Mouse (Mus musculus) olfactory bulb, adult 2 months (tissue): ENCODE measurements around the gene Brf1. TPM values are rescaled to one million over a fixed set of nuclear protein-coding genes. Genes with fewer than 3 reads are reported as not detected.
A peak's percentile ranks its signal among the peaks of the same experiment; 100 is the strongest.

Source experiments
- H3K27ac ChIP-seq: fragments of 200-500 bp; 2 replicates; pipeline ENCODE4 v1.5.1; 2012; ENCODE audit warnings: low read depth, low read length; ENCODE audit not compliant: insufficient read depth
- H3K4me1 ChIP-seq: fragments of 200-500 bp; 2 replicates; pipeline ENCODE4 v1.6.1; 2012; ENCODE audit warnings: low read length; ENCODE audit not compliant: control insufficient read depth, insufficient read depth
- H3K4me3 ChIP-seq: fragments of 200-500 bp; 2 replicates; pipeline ENCODE4 v1.5.1; 2012; ENCODE audit warnings: mild to moderate bottlenecking, low read depth, low read length, moderate library complexity; ENCODE audit not compliant: insufficient read depth
- CTCF ChIP-seq: fragments of 200-500 bp; IDR thresholded peaks from 2 replicates; pipeline ENCODE4 v1.5.1; 2012; ENCODE audit warnings: low read depth, mild to moderate bottlenecking, low read length, moderate library complexity; ENCODE audit not compliant: insufficient read depth
- POLR2A ChIP-seq: fragments of 200-500 bp; IDR thresholded peaks from 2 replicates; pipeline ENCODE4 v1.6.1; 2012; ENCODE audit warnings: mild to moderate bottlenecking, low read depth, low read length, moderate library complexity; ENCODE audit not compliant: insufficient read depth
- WGBS: fragments of 180-500 bp; shearing (Covaris S2); methylation state at CpG from one replicate; pipeline ENCODE4 v1.1.7; 2018; 5-methylcytosine and 5-hydroxymethylcytosine counted together
- polyA plus RNA-seq: library from polyadenylated mRNA; stranded (reverse); fragments of >200 nt; gene quantifications from 2 replicates; pipeline ENCODE4 v1.2.4, GENCODE M21; 2012; ENCODE audit warnings: low replicate concordance; ENCODE audit not compliant: missing spikeins, insufficient read depth, insufficient read length

Gene Brf1
- polyA plus RNA-seq: not detected in 2 replicates

GRCm38 (mm10) chr12:113000294-113001132 lies at the start of gene Brf1:
TSS of gene Brf1 (minus strand) at chr12:113000704.
- H3K4me3 ChIP-seq: peak within 1 kb of the TSS; percentile 85
- peak; percentile 94 for TF ChIP-seq POLR2A
- TF ChIP-seq CTCF: no peak; the same call in 1 of the 2 replicates
- H3K27ac ChIP-seq: peak within 1 kb of the TSS; percentile 77
- peaks cover 5% of the 10 kb centered on the region for H3K4me1 ChIP-seq
- WGBS: under 1% methylated on average over 96 of the region's 96 CpGs

- Histone ChIP-seq H3K27ac (no peak overlapping the region), H3K4me3 (no peak overlapping the region), H3K4me1 (peaks cover 4% of the 10 kb centered on the region; the same call in 1 of the 2 replicates)
- WGBS: 90% methylated on average over 9 of the region's 9 CpGs
- no peak for TF ChIP-seq CTCF
- no peak for TF ChIP-seq POLR2A
Observed at GRCm38 (mm10) chr12:113049836-113050235, 49.3 kb upstream of the Brf1 start.

- TF ChIP-seq POLR2A (no peak), CTCF (no peak)
- Histone ChIP-seq H3K4me3 (no peak overlapping the region), H3K4me1 (peaks cover 4% of the 10 kb centered on the region; the same call in 1 of the 2 replicates), H3K27ac (no peak overlapping the region)
- 68% methylated on average over 5 of the region's 5 CpGs for WGBS
Observed at GRCm38 (mm10) chr12:113048103-113048502, 47.6 kb upstream of the Brf1 start.

- Histone ChIP-seq H3K4me1 (peaks cover 4% of the 10 kb centered on the region; the same call in 1 of the 2 replicates), H3K27ac (no peak overlapping the region), H3K4me3 (no peak overlapping the region)
- TF ChIP-seq CTCF: no peak
- no peak for TF ChIP-seq POLR2A
- 93% methylated on average over 15 of the region's 15 CpGs for WGBS
Observed at GRCm38 (mm10) chr12:113046861-113047260, 46.4 kb upstream of the Brf1 start.

GRCm38 (mm10) chr12:113044916-113045677 lies 44.6 kb upstream of the Brf1 start:
- 83% methylated on average over 3 of the region's 3 CpGs for WGBS
- TF ChIP-seq POLR2A (no peak), CTCF (no peak)
- H3K4me3 ChIP-seq: no peak overlapping the region
- H3K27ac ChIP-seq: no peak overlapping the region
- H3K4me1 ChIP-seq: peaks cover 9% of the 10 kb centered on the region

- no peak overlapping the region for H3K27ac ChIP-seq
- H3K4me1 ChIP-seq: peaks cover 5% of the 10 kb centered on the region
- TF ChIP-seq CTCF (no peak), POLR2A (no peak)
- no peak overlapping the region for H3K4me3 ChIP-seq
- WGBS: 86% methylated on average over 2 of the region's 2 CpGs
Observed at GRCm38 (mm10) chr12:113042543-113042942, 42.0 kb upstream of the Brf1 start.

GRCm38 (mm10) chr12:113041481-113042439 lies 41.3 kb upstream of the Brf1 start:
- TF ChIP-seq CTCF: no peak
- no peak for TF ChIP-seq POLR2A
- WGBS: 49% methylated on average over 15 of the region's 15 CpGs
- Histone ChIP-seq H3K4me3 (no peak overlapping the region), H3K4me1 (peaks cover 5% of the 10 kb centered on the region), H3K27ac (no peak overlapping the region)

- H3K4me1 ChIP-seq: peaks cover 5% of the 10 kb centered on the region
- no peak overlapping the region for H3K27ac ChIP-seq
- no peak for TF ChIP-seq POLR2A
- TF ChIP-seq CTCF: no peak
- 84% methylated on average over 4 of the region's 4 CpGs for WGBS
- H3K4me3 ChIP-seq: no peak overlapping the region
Observed at GRCm38 (mm10) chr12:113038414-113038813, 37.9 kb upstream of the Brf1 start.

GRCm38 (mm10) chr12:113036996-113037395 lies 36.5 kb upstream of the Brf1 start:
- TF ChIP-seq POLR2A: no peak
- Histone ChIP-seq H3K27ac (no peak overlapping the region), H3K4me3 (no peak overlapping the region), H3K4me1 (peaks cover 19% of the 10 kb centered on the region)
- 90% methylated on average over 4 of the region's 4 CpGs for WGBS
